Mouse (Mus musculus): ENCODE measurements at regions not wholly inside any gene's neighbourhood (a gene's known extent, or its start where the extent isn't known, plus 50 kb on each side); places are given as distances from the start of the nearest gene placed in this dataset.
"Not testable (repeated sequence)": the region's sequence is repeated elsewhere in the genome, so short reads cannot be mapped to it uniquely, and the experiment has no call there.

DNA sequence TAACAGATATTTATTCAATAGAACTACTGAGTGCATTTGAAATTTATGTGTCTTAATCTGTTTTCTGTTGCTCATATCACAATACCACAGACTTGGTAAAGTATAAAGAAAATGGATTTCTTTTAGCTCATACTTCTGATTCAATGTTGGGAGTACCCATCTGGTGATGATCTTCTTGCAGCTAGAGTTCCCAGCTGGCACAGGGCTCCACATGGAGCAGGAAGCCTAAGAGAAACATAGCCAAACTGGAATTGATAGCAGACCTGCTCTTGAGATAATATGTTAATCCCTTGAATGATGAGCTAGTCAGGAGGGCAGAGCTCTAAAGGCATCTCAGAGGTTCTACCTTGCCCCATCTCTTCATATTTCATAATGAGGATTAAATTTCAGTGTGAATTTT, 97.9 kb upstream of the Mpdz start:
- ATAC-seq (ENCODE audit: low FRiP score, low read depth) = no peak
- Histone ChIP-seq H3K4me2 (replicated peaks) (no peak overlapping the region), H3K27me3 (replicated peaks) (no peaks in the 10 kb centered on the region), H3K4me1 (no peaks in the 10 kb centered on the region), H3K4me3 (no peak overlapping the region), H3K9ac (no peak overlapping the region), H3K27ac (no peak overlapping the region), H3K36me3 (no peaks in the 10 kb centered on the region), H3K9me3 (no peaks in the 10 kb centered on the region)

GRCm38 (mm10) chr4:81539551-81539950, 96.9 kb upstream of the Mpdz start:
- WGBS = 65% methylated on average over 3 of the region's 3 CpGs

DNA sequence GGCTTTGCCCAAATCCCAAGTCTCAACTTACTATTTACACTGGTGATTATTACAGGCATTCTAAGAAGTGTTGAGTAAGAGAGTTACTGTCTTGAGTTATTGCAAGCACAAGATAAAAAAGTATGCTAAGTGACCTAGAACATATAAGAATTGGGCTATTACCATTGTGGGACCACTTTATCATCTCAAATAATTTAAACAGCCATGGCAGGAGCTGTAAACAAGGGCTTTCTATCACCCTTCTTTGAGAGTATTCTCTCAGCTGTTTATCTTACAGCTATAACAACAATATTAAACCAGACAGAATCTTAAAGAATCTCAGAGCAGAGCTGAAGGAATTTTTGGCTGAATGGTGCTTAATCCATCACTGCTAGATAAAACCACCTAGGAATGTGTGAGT, 94.2 kb upstream of the Mpdz start:
- H3K36me3 ChIP-seq = no peaks in the 10 kb centered on the region
- no peaks in the 10 kb centered on the region for H3K4me1 ChIP-seq
- ATAC-seq (ENCODE audit: low FRiP score, low read depth) = no peak
- no peak overlapping the region for H3K9ac ChIP-seq
- H3K4me2 ChIP-seq (replicated peaks) = no peak overlapping the region
- no peaks in the 10 kb centered on the region for H3K27me3 ChIP-seq (replicated peaks)
- no peaks in the 10 kb centered on the region for H3K9me3 ChIP-seq
- no peak overlapping the region for H3K4me3 ChIP-seq
- no peak overlapping the region for H3K27ac ChIP-seq

More at GRCm38 (mm10) chr4:81539551-81539950, 96.9 kb upstream of the Mpdz start:
- no peak for ATAC-seq (ENCODE audit: low FRiP score, low read depth)
- H3K4me2 ChIP-seq (replicated peaks) = no peak overlapping the region
- no peak overlapping the region for H3K4me3 ChIP-seq
- H3K9me3 ChIP-seq = no peaks in the 10 kb centered on the region
- H3K9ac ChIP-seq = no peak overlapping the region
- H3K36me3 ChIP-seq = no peaks in the 10 kb centered on the region
- no peaks in the 10 kb centered on the region for H3K4me1 ChIP-seq
- no peak overlapping the region for H3K27ac ChIP-seq
- no peaks in the 10 kb centered on the region for H3K27me3 ChIP-seq (replicated peaks)

DNA sequence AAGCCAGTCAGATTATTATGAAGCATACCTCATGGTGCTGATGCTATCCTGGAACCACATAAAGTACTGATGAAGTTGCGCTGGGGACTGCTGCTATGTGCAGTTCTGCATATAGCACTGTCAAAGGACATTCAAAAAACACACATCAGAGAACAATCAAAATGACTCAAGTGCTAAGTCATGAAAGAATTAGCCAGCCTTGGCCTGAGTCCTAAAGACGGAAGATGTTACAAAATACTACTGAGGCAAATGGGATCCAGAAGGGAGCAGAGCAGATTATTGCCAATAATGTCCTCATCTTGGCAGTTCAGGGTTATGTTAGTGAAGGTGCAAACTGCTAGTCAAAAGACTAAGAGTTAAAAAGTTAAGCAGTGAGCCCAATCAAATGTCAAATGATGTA, 87.9 kb upstream of the Mpdz start:
- no peak for ATAC-seq (ENCODE audit: low FRiP score, low read depth)
- WGBS = 93% methylated on average over 2 of the region's 2 CpGs
- no peak overlapping the region for H3K9ac ChIP-seq

DNA sequence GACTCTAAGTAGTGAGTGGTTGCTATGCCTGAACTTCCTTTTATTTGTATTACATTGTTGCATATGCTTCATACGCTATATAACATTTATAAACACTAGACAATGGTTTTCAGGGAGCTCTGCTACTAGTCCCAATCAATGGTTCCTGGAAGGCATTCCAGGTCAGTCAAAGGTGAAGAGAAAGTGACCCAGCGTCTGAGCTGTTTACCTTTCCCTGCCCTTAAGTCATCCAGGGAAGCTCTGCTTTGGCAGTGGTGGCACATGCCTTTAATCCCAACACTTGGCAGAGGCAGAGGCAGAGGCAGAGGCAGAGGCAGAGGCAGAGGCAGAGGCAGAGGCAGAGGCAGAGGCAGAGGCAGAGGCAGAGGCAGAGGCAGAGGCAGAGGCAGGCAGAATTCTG, 76.5 kb upstream of the Mpdz start:
- H3K27ac ChIP-seq; ATAC-seq (ENCODE audit: low FRiP score, low read depth); H3K9ac ChIP-seq; H3K27me3 ChIP-seq (replicated peaks); H3K9me3 ChIP-seq; H3K36me3 ChIP-seq; H3K4me2 ChIP-seq (replicated peaks); H3K4me3 ChIP-seq; H3K4me1 ChIP-seq: not testable (repeated sequence)
- WGBS = 86% methylated on average over 2 of the region's 2 CpGs

More for the DNA sequence above, 87.9 kb upstream of the Mpdz start:
- no peak overlapping the region for H3K4me3 ChIP-seq
- no peaks in the 10 kb centered on the region for H3K27me3 ChIP-seq (replicated peaks)
- no peak overlapping the region for H3K4me2 ChIP-seq (replicated peaks)
- H3K9me3 ChIP-seq = no peaks in the 10 kb centered on the region
- H3K27ac ChIP-seq = no peak overlapping the region
- H3K36me3 ChIP-seq = no peaks in the 10 kb centered on the region
- H3K4me1 ChIP-seq = no peaks in the 10 kb centered on the region

DNA sequence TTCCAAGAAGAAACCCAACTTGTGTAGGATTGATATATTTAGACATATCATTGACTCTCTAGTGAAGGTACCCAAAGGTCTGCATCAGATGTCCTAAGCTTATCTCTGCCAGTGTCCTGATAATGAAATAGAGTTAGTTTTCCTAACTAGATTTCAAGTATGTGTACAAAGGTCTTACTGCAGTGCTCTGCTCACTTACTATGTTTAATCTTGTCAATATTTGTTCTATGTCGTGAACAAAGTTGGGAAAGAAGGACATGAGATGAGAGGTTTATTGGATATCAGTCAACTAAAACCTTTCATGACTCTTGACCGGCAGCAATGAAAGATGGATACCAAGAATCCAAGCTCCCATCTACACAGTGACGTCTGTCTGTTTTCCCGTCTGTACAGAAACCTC, 71.9 kb upstream of the Mpdz start:
- Histone ChIP-seq H3K9ac (no peak overlapping the region), H3K4me1 (no peaks in the 10 kb centered on the region), H3K27me3 (replicated peaks) (no peaks in the 10 kb centered on the region), H3K9me3 (no peaks in the 10 kb centered on the region), H3K27ac (no peak overlapping the region), H3K4me2 (replicated peaks) (no peak overlapping the region), H3K4me3 (no peak overlapping the region), H3K36me3 (no peaks in the 10 kb centered on the region)
- 89% methylated on average over 4 of the region's 4 CpGs for WGBS
- ATAC-seq (ENCODE audit: low FRiP score, low read depth) = no peak

GRCm38 (mm10) chr4:81512396-81512795, 69.8 kb upstream of the Mpdz start:
- H3K4me3 ChIP-seq = no peak overlapping the region
- H3K27ac ChIP-seq = no peak overlapping the region
- no peaks in the 10 kb centered on the region for H3K4me1 ChIP-seq
- 69% methylated on average over 3 of the region's 3 CpGs for WGBS
- no peak overlapping the region for H3K9ac ChIP-seq
- H3K4me2 ChIP-seq (replicated peaks) = no peak overlapping the region
- no peaks in the 10 kb centered on the region for H3K9me3 ChIP-seq
- no peaks in the 10 kb centered on the region for H3K27me3 ChIP-seq (replicated peaks)
- ATAC-seq (ENCODE audit: low FRiP score, low read depth) = no peak
- no peaks in the 10 kb centered on the region for H3K36me3 ChIP-seq

GRCm38 (mm10) chr4:81508776-81509175, 66.2 kb upstream of the Mpdz start:
- Histone ChIP-seq H3K4me2 (replicated peaks) (no peak overlapping the region), H3K27ac (no peak overlapping the region), H3K4me1 (no peaks in the 10 kb centered on the region), H3K9ac (no peak overlapping the region), H3K36me3 (no peaks in the 10 kb centered on the region), H3K27me3 (replicated peaks) (no peaks in the 10 kb centered on the region), H3K4me3 (no peak overlapping the region), H3K9me3 (no peaks in the 10 kb centered on the region)
- 88% methylated on average over 1 of the region's 1 CpGs for WGBS
- ATAC-seq (ENCODE audit: low FRiP score, low read depth) = no peak

GRCm38 (mm10) chr4:81506841-81507240, 64.2 kb upstream of the Mpdz start:
- 95% methylated on average over 5 of the region's 5 CpGs for WGBS
- no peak for ATAC-seq (ENCODE audit: low FRiP score, low read depth)

DNA sequence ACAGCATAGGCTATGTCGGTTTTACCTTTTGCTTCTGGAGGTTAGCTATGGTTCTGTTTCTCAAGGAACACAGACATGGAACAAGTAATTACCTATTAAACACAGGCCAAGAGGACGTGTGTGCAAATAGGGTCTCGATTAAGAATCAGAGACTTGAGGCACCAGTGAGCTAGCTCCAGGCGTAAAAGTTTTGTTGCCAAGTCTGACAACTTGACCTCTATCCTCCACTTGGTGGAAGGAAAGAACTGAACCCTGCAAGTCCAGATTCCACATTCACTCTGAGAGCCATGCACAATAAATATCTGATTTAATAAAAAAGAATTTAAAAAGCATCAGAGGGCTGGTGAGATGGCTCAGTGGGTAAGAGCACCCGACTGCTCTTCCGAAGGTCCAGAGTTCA, 63.7 kb upstream of the Mpdz start:
- Histone ChIP-seq H3K36me3 (no peaks in the 10 kb centered on the region), H3K27ac (no peak overlapping the region), H3K27me3 (replicated peaks) (no peaks in the 10 kb centered on the region), H3K9ac (no peak overlapping the region), H3K9me3 (no peaks in the 10 kb centered on the region), H3K4me2 (replicated peaks) (no peak overlapping the region), H3K4me3 (no peak overlapping the region), H3K4me1 (no peaks in the 10 kb centered on the region)
- no peak for ATAC-seq (ENCODE audit: low FRiP score, low read depth)
- WGBS = 92% methylated on average over 6 of the region's 6 CpGs

More at GRCm38 (mm10) chr4:81506841-81507240, 64.2 kb upstream of the Mpdz start:
- no peak overlapping the region for H3K9ac ChIP-seq
- no peaks in the 10 kb centered on the region for H3K36me3 ChIP-seq
- H3K9me3 ChIP-seq = no peaks in the 10 kb centered on the region
- no peaks in the 10 kb centered on the region for H3K4me1 ChIP-seq
- H3K4me3 ChIP-seq = no peak overlapping the region
- no peak overlapping the region for H3K4me2 ChIP-seq (replicated peaks)
- H3K27me3 ChIP-seq (replicated peaks) = no peaks in the 10 kb centered on the region
- no peak overlapping the region for H3K27ac ChIP-seq

DNA sequence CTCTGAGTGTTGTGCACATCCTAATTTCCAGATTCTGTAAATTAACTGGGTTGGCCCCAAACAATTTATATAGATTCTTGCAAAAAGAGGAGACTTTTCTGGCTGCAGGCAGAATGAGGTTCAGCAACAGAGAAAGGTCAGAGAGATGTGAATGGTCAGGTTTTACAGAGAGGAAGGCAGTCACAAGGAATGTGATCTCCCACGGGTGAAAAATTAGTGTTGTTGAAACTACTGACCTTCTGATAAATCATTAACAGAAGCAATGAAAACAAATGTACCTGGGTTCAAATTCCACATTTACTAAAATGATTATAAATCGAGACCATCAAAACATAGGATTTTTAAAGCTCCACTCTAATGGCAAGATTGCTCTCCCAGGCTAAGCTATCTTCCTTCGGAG, 62.5 kb upstream of the Mpdz start:
- Histone ChIP-seq H3K4me1 (no peaks in the 10 kb centered on the region), H3K9ac (no peak overlapping the region), H3K27ac (no peak overlapping the region), H3K4me3 (no peak overlapping the region), H3K36me3 (no peaks in the 10 kb centered on the region), H3K4me2 (replicated peaks) (no peak overlapping the region), H3K27me3 (replicated peaks) (no peaks in the 10 kb centered on the region), H3K9me3 (no peaks in the 10 kb centered on the region)
- WGBS = 79% methylated on average over 3 of the region's 3 CpGs
- no peak for ATAC-seq (ENCODE audit: low FRiP score, low read depth)

DNA sequence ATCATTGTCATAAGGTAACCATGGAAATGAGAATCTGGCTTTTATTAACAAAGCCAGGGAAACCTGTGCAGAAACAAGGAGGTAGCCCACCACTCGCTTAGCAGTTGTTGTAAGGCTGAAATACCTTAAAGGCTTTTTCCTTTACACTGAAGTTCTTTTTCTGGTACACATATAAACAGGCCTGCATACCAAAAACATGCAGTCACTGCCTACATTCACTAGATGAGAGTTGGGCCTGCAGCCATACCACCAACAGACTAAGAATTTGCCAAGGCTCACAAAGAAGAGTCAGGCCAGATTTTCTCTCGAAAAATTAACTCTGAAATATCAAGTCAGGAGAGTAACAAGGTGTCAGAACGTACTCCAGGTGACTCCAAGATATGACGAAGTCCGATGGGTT, 61.3 kb upstream of the Mpdz start:
- 83% methylated on average over 5 of the region's 5 CpGs for WGBS
- no peak for ATAC-seq (ENCODE audit: low FRiP score, low read depth)

GRCm38 (mm10) chr4:81501802-81502201, 59.2 kb upstream of the Mpdz start:
- no peak overlapping the region for H3K9ac ChIP-seq
- 82% methylated on average over 5 of the region's 5 CpGs for WGBS
- no peak overlapping the region for H3K4me2 ChIP-seq (replicated peaks)
- no peaks in the 10 kb centered on the region for H3K36me3 ChIP-seq
- no peak overlapping the region for H3K4me3 ChIP-seq
- H3K27ac ChIP-seq = no peak overlapping the region
- no peaks in the 10 kb centered on the region for H3K27me3 ChIP-seq (replicated peaks)
- H3K9me3 ChIP-seq = no peaks in the 10 kb centered on the region
- ATAC-seq (ENCODE audit: low FRiP score, low read depth) = no peak
- no peaks in the 10 kb centered on the region for H3K4me1 ChIP-seq

More for the DNA sequence above, 61.3 kb upstream of the Mpdz start:
- no peak overlapping the region for H3K4me3 ChIP-seq
- no peak overlapping the region for H3K4me2 ChIP-seq (replicated peaks)
- H3K27me3 ChIP-seq (replicated peaks) = no peaks in the 10 kb centered on the region
- H3K9me3 ChIP-seq = no peaks in the 10 kb centered on the region
- no peak overlapping the region for H3K9ac ChIP-seq
- no peaks in the 10 kb centered on the region for H3K4me1 ChIP-seq
- H3K27ac ChIP-seq = no peak overlapping the region
- H3K36me3 ChIP-seq = no peaks in the 10 kb centered on the region

DNA sequence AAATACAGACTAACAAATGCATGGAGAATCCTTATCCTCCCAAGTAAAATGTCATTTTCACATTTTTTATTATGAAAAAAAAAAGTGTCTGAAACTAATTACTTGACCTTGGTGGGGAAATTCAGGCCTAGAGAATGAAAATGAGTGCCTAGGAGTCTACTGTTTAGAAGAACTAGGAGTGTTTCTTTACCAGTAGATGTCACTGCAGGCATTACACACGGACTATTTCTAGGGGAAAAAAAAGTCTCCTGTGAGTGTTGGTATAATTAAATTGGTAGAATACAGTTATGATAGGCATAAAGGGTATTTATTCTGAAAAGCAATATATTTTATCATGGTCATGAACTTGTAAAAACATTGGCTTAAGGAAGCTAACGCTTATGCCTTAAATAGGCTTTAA, 55.5 kb upstream of the Mpdz start:
- no peaks in the 10 kb centered on the region for H3K27me3 ChIP-seq (replicated peaks)
- no peaks in the 10 kb centered on the region for H3K9me3 ChIP-seq
- no peak overlapping the region for H3K4me3 ChIP-seq
- no peak overlapping the region for H3K4me2 ChIP-seq (replicated peaks)
- no peaks in the 10 kb centered on the region for H3K36me3 ChIP-seq
- WGBS = 48% methylated on average over 2 of the region's 2 CpGs
- H3K4me1 ChIP-seq = no peaks in the 10 kb centered on the region
- no peak for ATAC-seq (ENCODE audit: low FRiP score, low read depth)
- H3K9ac ChIP-seq = no peak overlapping the region
- no peak overlapping the region for H3K27ac ChIP-seq
